Mouse (Mus musculus) megakaryocyte progenitor cell, adult 5-6 weeks (primary cell): ENCODE results near the gene Pdia5. TPM values are rescaled to one million over a fixed set of nuclear protein-coding genes. Genes with fewer than 3 reads are reported as not detected.
A peak's percentile ranks its signal among the peaks of the same experiment; 100 is the strongest.

Experiments used
- ATAC-seq: replicated peaks from 2 replicates; pipeline ENCODE4 v1.8.0; 2016; ENCODE audit warnings: mild to moderate bottlenecking, moderate TSS enrichment, inconsistent platforms; ENCODE audit not compliant: poor library complexity
- total RNA-seq, 2 experiments: library from RNA; stranded (forward) in 1 of 2; stranded (reverse) in 1 of 2; fragments of 157-497, 149-512 nt in 1 of 2; fragments of 200-1000 nt in 1 of 2; gene quantifications; 2 replicates each; pipeline versions ENCODE4 v1.2.3 to v1.2.4; 2015 to 2017

Gene Pdia5
- total RNA-seq, 2 experiments from 2014 or later = 9.8 to 25.3 TPM

DNA sequence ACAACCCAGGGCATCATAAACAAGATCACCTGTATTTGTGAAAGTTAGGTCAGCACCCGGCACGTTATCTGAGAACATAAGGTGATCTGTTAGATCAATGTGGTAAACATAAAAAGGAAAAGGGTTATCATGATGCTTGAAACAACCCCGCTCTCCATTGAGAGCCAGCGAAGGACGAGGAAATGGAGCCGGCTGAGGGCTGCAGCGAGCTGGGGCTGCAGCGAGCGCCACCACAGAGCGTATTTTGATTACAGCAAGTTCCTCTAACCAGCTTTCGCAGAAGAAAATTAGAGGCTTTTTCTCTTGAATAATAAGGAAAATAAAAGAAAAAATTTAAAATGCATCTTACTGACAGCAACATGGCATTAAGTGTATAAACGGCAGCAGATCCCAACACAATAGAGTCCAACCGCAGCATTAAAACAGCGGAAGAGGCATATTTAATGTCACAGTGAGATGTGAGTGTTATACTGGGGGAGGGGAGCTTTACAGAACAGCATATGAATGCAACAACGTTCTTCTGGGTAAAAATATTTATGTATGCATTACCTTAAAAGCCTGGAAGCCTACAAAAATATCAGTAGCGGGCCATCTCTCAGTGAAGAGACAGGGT lies 40.5 kb downstream of the Pdia5 start:
- ATAC-seq = no peak

GRCm38 (mm10) chr16:35442026-35442415 lies 48.7 kb downstream of the Pdia5 start:
- no peak for ATAC-seq

GRCm38 (mm10) chr16:35441346-35442025 lies 49.2 kb downstream of the Pdia5 start:
- no peak for ATAC-seq

DNA sequence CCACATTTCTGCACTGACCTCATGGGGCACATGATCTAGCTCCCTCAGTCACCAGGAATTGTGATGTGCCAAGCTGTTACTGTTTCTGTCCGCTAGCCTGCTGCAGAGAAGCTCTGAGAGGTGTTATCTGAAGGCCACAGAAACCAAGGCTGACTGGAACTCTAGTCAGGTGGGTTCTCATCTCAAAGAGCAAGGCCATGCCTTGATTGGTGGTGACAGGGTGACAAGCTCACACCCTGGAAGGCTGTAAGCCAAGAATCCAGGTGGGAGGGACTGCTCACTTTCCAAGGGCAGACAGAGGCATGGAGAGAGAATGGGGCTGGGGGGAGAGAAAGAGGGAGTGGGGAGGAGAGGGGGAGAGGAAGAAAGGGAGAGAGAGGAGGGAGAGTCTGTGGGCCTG lies 51.6 kb downstream of the Pdia5 start:
- no peak for ATAC-seq

DNA sequence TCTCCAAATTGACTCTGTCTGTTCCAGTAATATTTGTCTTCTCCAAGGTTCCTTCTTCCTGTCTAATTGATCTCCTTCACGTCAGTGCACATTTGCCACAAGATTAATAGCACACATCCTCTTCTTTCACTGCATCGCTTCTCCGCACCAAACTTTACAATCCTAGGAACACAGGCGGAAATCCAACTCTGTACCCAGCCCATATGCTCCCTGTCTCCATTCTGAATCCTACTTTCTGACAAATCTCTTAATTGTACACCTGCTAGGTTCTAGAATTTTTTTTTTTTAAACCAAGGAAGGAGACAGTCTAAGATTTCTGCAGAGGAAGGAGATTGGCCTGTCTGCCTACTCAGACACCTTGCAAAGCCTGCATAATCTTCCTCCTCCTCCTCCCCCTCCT lies 59.1 kb downstream of the Pdia5 start:
- ATAC-seq = no peak

GRCm38 (mm10) chr16:35424926-35425325 lies 65.7 kb downstream of the Pdia5 start:
- no peak for ATAC-seq

DNA sequence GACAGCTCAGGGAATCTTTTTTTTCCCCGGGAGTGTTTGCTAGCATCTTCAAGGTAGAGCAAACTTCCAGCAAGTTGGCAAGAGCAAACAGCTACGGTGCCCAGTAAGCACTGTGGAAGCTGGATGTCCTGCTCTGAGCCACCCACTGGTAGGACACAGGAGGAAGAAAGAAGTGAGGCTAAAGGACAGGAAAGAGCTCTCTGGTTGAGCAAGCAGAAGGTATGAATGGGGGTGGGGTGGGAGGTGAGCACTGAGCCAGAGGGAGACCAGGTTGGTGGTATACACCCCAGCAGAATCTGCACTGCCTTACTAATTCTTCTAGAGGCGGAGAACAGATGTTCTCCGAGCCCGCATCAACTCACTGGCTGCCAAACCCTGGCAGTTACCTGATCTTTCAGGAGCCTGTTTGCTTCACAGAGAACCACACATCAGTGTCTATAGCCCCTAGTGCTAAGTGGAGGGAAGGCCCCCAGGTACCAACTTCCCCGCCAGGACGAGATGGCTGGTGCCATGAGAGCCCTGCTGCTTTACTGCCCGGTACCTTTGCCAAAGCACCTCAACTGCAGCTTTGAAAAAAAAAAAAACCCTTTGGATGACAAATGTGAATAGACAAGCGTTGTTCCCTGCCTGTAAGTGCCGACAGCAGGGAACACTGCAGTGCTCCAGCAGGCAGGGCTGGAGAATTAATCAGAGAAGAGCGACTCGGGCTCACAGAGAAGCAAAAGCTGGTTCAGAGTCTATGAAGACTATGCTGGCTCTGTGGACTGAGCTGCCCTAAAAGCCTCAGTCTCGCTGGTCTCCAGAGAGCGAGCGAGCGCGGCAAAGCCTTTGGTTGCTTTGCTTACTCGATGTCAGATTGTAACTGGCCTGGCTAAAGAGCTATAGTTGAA lies 67.2 kb downstream of the Pdia5 start:
- no peak for ATAC-seq

DNA sequence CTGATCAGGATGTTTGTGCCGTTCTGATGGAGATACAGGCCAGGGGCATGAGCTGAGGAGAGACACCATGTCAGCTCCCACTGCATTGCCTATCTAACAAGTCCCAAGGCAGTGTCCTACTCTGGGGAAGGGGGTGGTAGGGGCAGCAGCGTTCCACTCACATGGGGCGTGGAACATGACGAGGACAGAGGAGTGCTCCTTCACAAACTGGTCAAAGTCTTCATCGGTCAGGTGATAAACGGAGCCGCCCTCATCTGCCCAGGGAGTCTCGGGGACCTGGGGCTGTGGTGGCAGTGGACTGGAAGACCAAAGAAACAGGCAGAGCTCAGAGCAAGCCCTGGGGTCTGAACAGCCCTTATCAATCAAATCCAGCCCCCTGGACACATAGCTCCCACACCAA lies 68.0 kb downstream of the Pdia5 start:
- no peak for ATAC-seq

GRCm38 (mm10) chr16:35422141-35422540 lies 68.5 kb downstream of the Pdia5 start:
- ATAC-seq = peak; percentile 46; the same call in 1 of the 2 replicates

GRCm38 (mm10) chr16:35414616-35415015 lies 76.1 kb downstream of the Pdia5 start:
- ATAC-seq = no peak

GRCm38 (mm10) chr16:35406706-35407105 lies 84.0 kb downstream of the Pdia5 start:
- ATAC-seq = no peak

DNA sequence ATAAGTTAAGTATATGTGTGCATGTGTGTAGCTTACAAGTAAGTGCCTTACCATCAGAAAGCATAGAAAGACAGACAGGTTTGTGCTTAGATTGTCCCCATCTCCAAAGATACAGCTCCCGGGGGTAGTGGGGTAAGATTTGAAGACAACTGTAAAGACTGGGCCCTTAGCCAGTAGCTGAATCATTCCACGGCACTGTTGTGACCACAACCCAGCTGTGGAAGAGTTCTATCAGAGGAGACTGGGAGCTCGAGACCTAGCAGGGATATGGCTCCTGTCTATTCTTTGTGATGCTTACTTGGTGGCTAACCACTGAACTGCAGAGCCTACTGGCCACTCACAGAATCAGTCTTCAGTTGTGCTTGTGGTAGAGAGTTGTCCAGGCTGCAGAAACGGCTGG lies 84.5 kb downstream of the Pdia5 start:
- ATAC-seq = no peak

- ATAC-seq = no peak
Observed at GRCm38 (mm10) chr16:35405348-35406080, 85.2 kb downstream of the Pdia5 start.

DNA sequence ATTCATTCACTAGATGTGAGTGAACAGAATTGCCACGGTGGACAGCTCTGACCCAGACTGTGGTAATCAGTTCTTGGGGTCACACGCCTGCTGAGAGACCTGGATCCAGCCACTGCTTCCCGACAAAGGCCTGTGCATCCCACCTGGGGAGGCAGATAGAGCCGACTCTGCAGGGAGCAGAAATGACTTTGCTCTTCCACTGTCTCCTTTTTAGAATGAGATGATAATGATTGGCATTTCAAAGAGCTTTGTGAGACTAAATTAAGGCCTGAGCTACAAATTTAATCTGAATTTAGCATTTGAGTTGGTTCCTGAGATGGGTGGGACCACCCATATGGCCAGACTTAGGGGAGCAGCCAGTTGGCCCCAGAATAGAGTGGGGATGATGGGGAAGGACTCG lies 85.8 kb downstream of the Pdia5 start:
- no peak for ATAC-seq

- ATAC-seq = no peak
Observed at GRCm38 (mm10) chr16:35403891-35404290, 86.8 kb downstream of the Pdia5 start.

DNA sequence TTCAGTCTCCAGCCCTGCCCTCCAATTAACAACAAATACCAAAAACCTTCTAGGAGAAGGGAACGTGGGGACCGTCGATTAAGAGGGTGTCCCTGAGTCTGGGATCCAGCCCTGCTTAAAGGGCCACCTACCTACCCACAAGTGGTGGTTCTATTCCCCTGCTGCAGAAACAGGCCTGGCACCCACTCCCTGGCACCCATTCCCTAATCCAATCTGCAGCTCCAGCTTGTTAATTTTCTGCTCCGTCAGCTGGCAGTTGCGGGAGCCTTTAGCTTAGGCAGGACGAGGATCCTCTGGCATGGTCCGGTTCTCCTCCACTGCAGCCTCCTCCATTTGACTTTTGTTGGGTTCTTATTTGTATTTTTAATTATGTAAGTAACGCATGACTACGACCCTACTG lies 87.3 kb downstream of the Pdia5 start:
- no peak for ATAC-seq

DNA sequence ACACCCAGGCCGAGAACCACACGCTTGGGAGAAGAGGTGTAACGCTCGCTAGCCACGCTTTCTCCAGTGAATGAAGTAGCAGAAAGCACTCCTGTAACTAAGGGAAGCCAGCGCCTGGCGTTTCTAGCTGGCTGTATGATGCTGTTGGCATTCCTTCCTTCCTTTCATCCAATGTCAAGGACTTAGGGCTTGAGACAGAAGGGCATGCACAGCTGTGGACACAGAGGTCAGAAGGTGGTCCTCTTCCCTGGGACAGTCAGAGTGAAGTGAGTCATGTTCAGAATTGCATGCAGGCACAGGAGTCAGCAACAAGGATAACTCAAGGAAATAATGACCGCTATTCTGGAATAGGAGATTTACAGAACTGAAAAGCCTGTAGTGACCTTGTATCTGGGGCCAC lies 97.9 kb downstream of the Pdia5 start:
- no peak for ATAC-seq

- no peak for ATAC-seq
Observed at GRCm38 (mm10) chr16:35385654-35386053, 105.0 kb downstream of the Pdia5 start.

GRCm38 (mm10) chr16:35380048-35380447 lies 110.6 kb downstream of the Pdia5 start:
- ATAC-seq = 0 out of 2 replicates have a peak, but pooled peaks have one; percentile 20

- ATAC-seq = peak; percentile 66
Observed at GRCm38 (mm10) chr16:35379344-35379743, 111.3 kb downstream of the Pdia5 start.

DNA sequence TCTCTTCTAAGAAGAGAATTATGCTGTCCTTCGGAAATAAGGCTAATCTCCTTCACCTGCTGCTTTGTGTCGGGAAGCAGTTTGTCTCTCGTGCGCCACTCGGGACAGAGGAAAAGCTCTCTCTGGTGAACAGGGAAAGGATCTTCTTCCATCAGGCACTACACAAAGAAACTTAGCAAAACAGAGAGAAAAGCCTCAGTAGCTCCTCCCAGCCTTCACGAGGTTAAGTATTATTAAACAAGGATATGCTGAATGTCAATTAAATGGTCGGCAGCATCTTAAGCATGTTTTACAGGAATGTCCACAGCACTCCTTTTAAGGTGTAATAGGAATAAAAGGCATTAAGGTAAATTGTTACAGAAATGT lies 126.6 kb downstream of the Pdia5 start:
- 0 out of 2 replicates have a peak, but pooled peaks have one; percentile 2 for ATAC-seq
